Mouse (Mus musculus) kidney, postnatal 0 days (tissue): ENCODE measurements around the gene Slc35f3. TPM values are rescaled to one million over a fixed set of nuclear protein-coding genes. Genes with fewer than 3 reads are reported as not detected.

Experiments used
- ATAC-seq: fragments of 200-750 bp; cut with Nextera tagmentation; replicated peaks from 2 replicates; pipeline ENCODE4 v1.8.0; 2017; ENCODE audit warnings: low read depth, moderate number of reproducible peaks, moderate TSS enrichment, moderate library complexity; ENCODE audit not compliant: low FRiP score
- DNase-seq: peaks from one replicate; pipeline ENCODE4 v3.0.0-alpha.2; 2016; ENCODE audit warnings: low spot score
- H3K27ac ChIP-seq: fragments of 300-500 bp; sonication (generic); 2 replicates; pipeline ENCODE4 v1.5.1; 2014; ENCODE audit warnings: mild to moderate bottlenecking
- H3K27me3 ChIP-seq: fragments of 300-500 bp; sonication (generic); 2 replicates; pipeline ENCODE4 v1.6.1; 2014; ENCODE audit warnings: low read length, mixed read lengths; ENCODE audit not compliant: insufficient read depth
- H3K36me3 ChIP-seq: fragments of 300-500 bp; sonication (generic); 2 replicates; pipeline ENCODE4 v1.6.1; 2014; ENCODE audit warnings: low read length, mixed read lengths; ENCODE audit not compliant: insufficient read depth
- H3K4me1 ChIP-seq: fragments of 300-500 bp; sonication (generic); replicated peaks from 2 replicates; pipeline ENCODE4 v1.6.1; 2014; ENCODE audit warnings: antibody characterized with exemption, low read length, mixed read lengths; ENCODE audit not compliant: insufficient read depth
- H3K4me2 ChIP-seq: fragments of 300-500 bp; sonication (generic); 2 replicates; pipeline ENCODE4 v1.6.1; 2014; ENCODE audit warnings: mild to moderate bottlenecking, low read length, moderate library complexity, mixed read lengths
- H3K4me3 ChIP-seq: fragments of 300-500 bp; sonication (generic); replicated peaks from 2 replicates; pipeline ENCODE4 v1.5.1; 2014; ENCODE audit warnings: low read depth, low read length
- H3K9ac ChIP-seq: fragments of 300-500 bp; sonication (generic); 2 replicates; pipeline ENCODE4 v1.6.1; 2014; ENCODE audit warnings: low read depth, low read length
- H3K9me3 ChIP-seq: fragments of 300-500 bp; sonication (generic); replicated peaks from 2 replicates; pipeline ENCODE4 v1.6.1; 2016; ENCODE audit warnings: low read length, inconsistent platforms, mixed read lengths
- CTCF ChIP-seq: IDR thresholded peaks from 2 replicates; pipeline ENCODE4 v1.5.1; 2016; ENCODE audit warnings: antibody characterized with exemption, low read depth, mild to moderate bottlenecking, moderate library complexity
- WGBS: fragments of 180-500 bp; shearing (Covaris S2); extraction: QIAGEN DNeasy Blood & Tissue Kit; methylation state at CpG from one replicate; pipeline ENCODE4 v1.1.7; 2014; 5-methylcytosine and 5-hydroxymethylcytosine counted together
- polyA plus RNA-seq: library from polyadenylated mRNA; unstranded; fragments of >200 nt; fragmentation: Nextera tagmentation; extraction: Ambion mirVana; gene quantifications from 2 replicates; pipeline ENCODE4 v1.2.1, GENCODE M21; 2015

Slc35f3 gene
- polyA plus RNA-seq, 1 experiment from 2014 or later = 1.4 TPM

DNA sequence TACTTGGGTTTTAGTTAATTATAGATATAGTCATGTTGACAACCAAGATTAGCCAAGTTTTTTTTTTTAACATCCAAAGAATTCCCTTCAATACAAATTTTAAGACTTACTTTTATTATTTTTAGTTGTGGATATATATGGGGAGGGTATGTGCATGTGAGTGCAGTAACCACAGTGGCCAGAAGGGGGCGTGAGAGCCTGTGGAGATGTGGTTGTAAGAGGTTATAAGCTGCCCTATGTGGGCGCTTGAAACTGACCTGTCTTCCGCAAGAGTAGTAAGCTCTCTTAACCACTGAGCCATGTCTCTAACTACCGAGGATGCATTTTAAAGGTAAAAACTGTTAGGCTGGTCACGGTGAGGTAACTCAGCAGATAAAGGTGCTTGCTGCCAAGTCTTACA is 45.1 kb downstream of the Slc35f3 start:
- Histone ChIP-seq H3K27me3 (no peaks in the 10 kb centered on the region), H3K4me3 (no peak overlapping the region), H3K27ac (no peak overlapping the region), H3K36me3 (no peaks in the 10 kb centered on the region), H3K9me3 (no peaks in the 10 kb centered on the region), H3K4me2 (no peak overlapping the region), H3K9ac (no peak overlapping the region), H3K4me1 (no peaks in the 10 kb centered on the region)
- TF ChIP-seq CTCF = peak; percentile 28; the same call in 1 of the 2 replicates
- DNase-seq (no peak), ATAC-seq (no peak)
- WGBS = 78% methylated on average over 5 of the region's 5 CpGs

GRCm38 (mm10) chr8:126345100-126345499 is 46.7 kb downstream of the Slc35f3 start:
- Histone ChIP-seq H3K4me1 (no peaks in the 10 kb centered on the region), H3K9ac (no peak overlapping the region), H3K4me2 (no peak overlapping the region), H3K4me3 (no peak overlapping the region), H3K27me3 (no peaks in the 10 kb centered on the region), H3K36me3 (no peaks in the 10 kb centered on the region), H3K27ac (no peak overlapping the region), H3K9me3 (no peaks in the 10 kb centered on the region)
- DNase-seq = no peak
- 67% methylated on average over 4 of the region's 4 CpGs for WGBS
- ATAC-seq = no peak
- no peak for TF ChIP-seq CTCF

DNA sequence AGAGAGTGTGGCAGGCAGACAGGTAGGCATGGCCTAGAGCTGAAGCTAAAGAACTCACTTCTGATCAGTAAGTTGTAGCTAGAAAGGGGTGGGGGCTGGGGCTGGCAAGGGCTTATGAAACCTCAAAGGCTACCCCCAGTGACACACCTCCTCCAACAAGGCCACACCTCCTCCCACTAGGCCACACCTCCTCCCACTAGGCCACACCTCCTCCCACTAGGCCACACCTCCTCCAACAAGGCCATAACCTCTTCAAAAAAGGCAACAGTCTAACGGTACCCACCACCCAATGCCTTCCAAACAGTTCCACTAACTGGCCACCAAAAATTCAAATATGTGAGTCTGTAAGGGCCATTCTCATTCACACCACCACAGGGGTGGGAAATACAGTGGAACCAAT is 54.9 kb downstream of the Slc35f3 start:
- ATAC-seq = no peak
- Histone ChIP-seq H3K4me3 (no peak overlapping the region), H3K4me1 (no peaks in the 10 kb centered on the region), H3K27ac (no peak overlapping the region), H3K27me3 (no peaks in the 10 kb centered on the region), H3K9ac (no peak overlapping the region), H3K4me2 (no peak overlapping the region), H3K36me3 (no peaks in the 10 kb centered on the region), H3K9me3 (no peaks in the 10 kb centered on the region)
- WGBS = 63% methylated on average over 1 of the region's 1 CpGs
- no peak for DNase-seq
- TF ChIP-seq CTCF = no peak

GRCm38 (mm10) chr8:126357946-126358345 is 59.6 kb downstream of the Slc35f3 start:
- Histone ChIP-seq H3K4me1 (no peaks in the 10 kb centered on the region), H3K9ac (no peak overlapping the region), H3K27ac (no peak overlapping the region), H3K4me2 (no peak overlapping the region), H3K27me3 (no peaks in the 10 kb centered on the region), H3K9me3 (no peaks in the 10 kb centered on the region), H3K36me3 (no peaks in the 10 kb centered on the region), H3K4me3 (no peak overlapping the region)
- DNase-seq (no peak), ATAC-seq (no peak)
- no peak for TF ChIP-seq CTCF
- WGBS = 58% methylated on average over 3 of the region's 3 CpGs

DNA sequence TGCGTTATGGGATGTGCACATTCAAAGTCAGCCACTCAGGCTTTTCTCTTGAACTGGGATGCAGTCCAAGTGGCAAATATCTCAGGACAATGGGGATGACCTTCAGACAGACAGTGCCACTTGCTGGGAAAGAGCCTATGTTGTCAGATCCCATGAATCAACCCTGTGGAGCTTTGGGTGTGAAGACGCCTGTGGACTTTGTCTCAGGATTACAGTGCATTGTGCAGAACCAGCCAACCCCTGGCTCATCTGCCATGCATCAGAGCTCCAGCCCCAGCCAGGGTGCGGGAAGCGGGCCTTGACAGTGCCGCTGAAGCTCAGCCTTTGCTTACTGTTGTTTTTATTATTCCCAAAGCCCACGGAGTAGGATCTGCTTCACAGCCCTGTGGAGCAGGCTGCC is 60.9 kb downstream of the Slc35f3 start:
- H3K4me2 ChIP-seq = no peak overlapping the region
- H3K4me1 ChIP-seq = no peaks in the 10 kb centered on the region
- peak overlapping the region; percentile 75; the same call in 1 of the 2 replicates for H3K27ac ChIP-seq
- no peaks in the 10 kb centered on the region for H3K9me3 ChIP-seq
- no peaks in the 10 kb centered on the region for H3K27me3 ChIP-seq
- DNase-seq (peak; percentile 47), ATAC-seq (peak; percentile 90)
- H3K36me3 ChIP-seq = no peaks in the 10 kb centered on the region
- no peak overlapping the region for H3K4me3 ChIP-seq
- 42% methylated on average over 6 of the region's 6 CpGs for whole genome bisulfite sequencing
- H3K9ac ChIP-seq = no peak overlapping the region
- TF ChIP-seq CTCF = no peak

GRCm38 (mm10) chr8:126360106-126360505 is 61.7 kb downstream of the Slc35f3 start:
- no peaks in the 10 kb centered on the region for H3K36me3 ChIP-seq
- TF ChIP-seq CTCF = no peak
- H3K9ac ChIP-seq = no peak overlapping the region
- H3K4me1 ChIP-seq = no peaks in the 10 kb centered on the region
- no peak overlapping the region for H3K4me3 ChIP-seq
- no peaks in the 10 kb centered on the region for H3K27me3 ChIP-seq
- WGBS = 34% methylated on average over 11 of the region's 11 CpGs
- H3K9me3 ChIP-seq = no peaks in the 10 kb centered on the region
- peak; percentile 40 for DNase-seq
- peak; percentile 63 for ATAC-seq
- peak overlapping the region; percentile 75 for H3K27ac ChIP-seq
- H3K4me2 ChIP-seq = no peak overlapping the region

DNA sequence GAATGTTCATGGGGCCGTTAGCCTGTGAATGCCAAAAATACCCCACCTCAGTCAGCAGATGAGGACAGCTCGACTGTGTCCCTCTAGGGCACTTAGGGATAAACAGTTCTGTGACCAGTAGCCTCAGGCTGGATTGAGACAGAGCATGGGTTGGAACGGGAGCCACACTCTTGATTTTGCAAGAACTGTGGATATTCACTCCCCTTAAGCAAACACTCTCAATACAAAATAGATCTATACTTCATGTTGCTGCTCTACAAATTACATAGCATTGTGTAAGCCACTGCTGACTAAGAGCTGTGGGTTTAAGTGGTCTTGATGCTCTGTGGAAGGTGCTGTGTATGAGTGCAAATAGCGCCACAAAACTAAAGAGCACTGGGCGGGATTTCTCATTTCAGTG is 62.3 kb downstream of the Slc35f3 start:
- H3K36me3 ChIP-seq = no peaks in the 10 kb centered on the region
- WGBS = 62% methylated on average over 5 of the region's 5 CpGs
- no peak overlapping the region for H3K4me3 ChIP-seq
- H3K9me3 ChIP-seq = no peaks in the 10 kb centered on the region
- no peak for ATAC-seq
- TF ChIP-seq CTCF = no peak
- no peak overlapping the region for H3K27ac ChIP-seq
- DNase-seq = no peak
- no peaks in the 10 kb centered on the region for H3K4me1 ChIP-seq
- H3K4me2 ChIP-seq = no peak overlapping the region
- no peaks in the 10 kb centered on the region for H3K27me3 ChIP-seq
- no peak overlapping the region for H3K9ac ChIP-seq
